Mouse (Mus musculus): ENCODE measurements at regions not wholly inside any gene's neighbourhood (a gene's known extent, or its start where the extent isn't known, plus 50 kb on each side); places are given as distances from the start of the nearest gene placed in this dataset.

DNA sequence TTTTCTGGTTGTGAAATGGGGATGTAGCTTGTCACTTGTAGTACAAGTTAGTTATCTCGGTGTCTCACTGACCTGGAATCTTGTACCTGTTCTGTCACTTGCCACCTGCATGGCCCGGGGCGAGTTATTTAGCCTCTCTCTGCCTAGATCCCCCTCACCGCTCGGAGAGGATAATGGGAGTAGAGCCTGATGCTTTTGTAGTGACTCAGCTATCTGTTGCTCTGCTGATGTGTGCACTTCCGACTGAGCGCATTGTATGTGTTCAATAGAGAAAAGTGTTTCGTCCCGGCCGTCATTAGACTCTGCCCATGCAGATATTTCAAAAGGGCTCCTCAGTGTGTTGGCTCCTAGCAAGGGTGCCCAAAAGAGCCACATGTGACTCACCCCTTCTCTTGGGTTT, 170.3 kb downstream of the Sox9 start:
- TF ChIP-seq POLR2A (IDR thresholded peaks at IDR 0.05; ENCODE audit: low read depth, low read length) (no peak), CTCF (IDR thresholded peaks at IDR 0.05; ENCODE audit: borderline replicate concordance, insufficient read depth, low read length) (no peak)

All from embryonic fibroblast, embryonic 13.5 days (primary cell).